Mouse (Mus musculus): Measurements from ENCODE around the gene Hcfc1r1. TPM values are rescaled to one million over a fixed set of nuclear protein-coding genes. Genes with fewer than 3 reads are reported as not detected.

The Hcfc1r1 gene
- polyA plus RNA-seq, 1 experiment from 2014 or later, result 81.0 TPM

- Histone ChIP-seq H3K27me3 (replicated peaks; ENCODE audit: control insufficient read depth, insufficient read depth, low read length) (no peaks in the 10 kb centered on the region), H3K9me3 (ENCODE audit: control insufficient read depth, low read length) (no peaks in the 10 kb centered on the region), H3K4me3 (ENCODE audit: low read length) (no peak overlapping the region), H3K9ac (ENCODE audit: low read depth, low read length) (no peak overlapping the region), H3K4me1 (ENCODE audit: control insufficient read depth, insufficient read depth, low read length) (peaks cover 29% of the 10 kb centered on the region), H3K4me2 (ENCODE audit: low read depth, low read length) (no peak overlapping the region), H3K27ac (ENCODE audit: low read length) (no peak overlapping the region), H3K36me3 (ENCODE audit: control insufficient read depth, insufficient read depth, low read length) (peaks cover 14% of the 10 kb centered on the region)
- WGBS, result 93% methylated on average over 3 of the region's 3 CpGs
- ATAC-seq, result no peak
Measured at GRCm38 (mm10) chr17:23671519-23671918, 1.9 kb upstream of the Hcfc1r1 start.

GRCm38 (mm10) chr17:23672761-23673160 is 635 bp upstream of the Hcfc1r1 start:
- peak overlapping the region; percentile 97 for H3K4me2 ChIP-seq (ENCODE audit: low read depth, low read length)
- H3K27ac ChIP-seq (ENCODE audit: low read length), result no peak overlapping the region
- H3K9ac ChIP-seq (ENCODE audit: low read depth, low read length), result peak overlapping the region; percentile 81; the same call in 1 of the 2 replicates
- peak overlapping the region; percentile 81 for H3K4me3 ChIP-seq (ENCODE audit: low read length)
- H3K27me3 ChIP-seq (replicated peaks; ENCODE audit: control insufficient read depth, insufficient read depth, low read length), result no peaks in the 10 kb centered on the region
- peaks cover 35% of the 10 kb centered on the region for H3K4me1 ChIP-seq (ENCODE audit: control insufficient read depth, insufficient read depth, low read length)
- ATAC-seq, result no peak
- peaks cover 14% of the 10 kb centered on the region for H3K36me3 ChIP-seq (ENCODE audit: control insufficient read depth, insufficient read depth, low read length)
- no peaks in the 10 kb centered on the region for H3K9me3 ChIP-seq (ENCODE audit: control insufficient read depth, low read length)
- 45% methylated on average over 3 of the region's 3 CpGs for WGBS

GRCm38 (mm10) chr17:23674271-23674952 is 1.0 kb downstream of the Hcfc1r1 start:
- peak overlapping the region; percentile 81 for H3K9ac ChIP-seq (ENCODE audit: low read depth, low read length)
- peak overlapping the region; percentile 81 for H3K4me3 ChIP-seq (ENCODE audit: low read length)
- H3K36me3 ChIP-seq (ENCODE audit: control insufficient read depth, insufficient read depth, low read length), result peaks cover 8% of the 10 kb centered on the region
- H3K4me2 ChIP-seq (ENCODE audit: low read depth, low read length), result peak overlapping the region; percentile 97
- H3K27me3 ChIP-seq (replicated peaks; ENCODE audit: control insufficient read depth, insufficient read depth, low read length), result peaks cover 8% of the 10 kb centered on the region; the same call in 1 of the 2 replicates
- no peak for ATAC-seq
- peak overlapping the region; percentile 63; the same call in 1 of the 2 replicates for H3K27ac ChIP-seq (ENCODE audit: low read length)
- WGBS, result 38% methylated on average over 9 of the region's 9 CpGs
- H3K4me1 ChIP-seq (ENCODE audit: control insufficient read depth, insufficient read depth, low read length), result peaks cover 35% of the 10 kb centered on the region
- no peaks in the 10 kb centered on the region for H3K9me3 ChIP-seq (ENCODE audit: control insufficient read depth, low read length)

GRCm38 (mm10) chr17:23675127-23675526 is 1.7 kb downstream of the Hcfc1r1 start:
- peaks cover 14% of the 10 kb centered on the region; the same call in 1 of the 2 replicates for H3K27me3 ChIP-seq (replicated peaks; ENCODE audit: control insufficient read depth, insufficient read depth, low read length)
- peaks cover 35% of the 10 kb centered on the region for H3K4me1 ChIP-seq (ENCODE audit: control insufficient read depth, insufficient read depth, low read length)
- WGBS, result 32% methylated on average over 5 of the region's 5 CpGs
- H3K27ac ChIP-seq (ENCODE audit: low read length), result peak overlapping the region; percentile 46
- H3K4me2 ChIP-seq (ENCODE audit: low read depth, low read length), result peak overlapping the region; percentile 97; the same call in 1 of the 2 replicates
- no peak for ATAC-seq
- H3K9ac ChIP-seq (ENCODE audit: low read depth, low read length), result peak overlapping the region; percentile 71
- H3K9me3 ChIP-seq (ENCODE audit: control insufficient read depth, low read length), result no peaks in the 10 kb centered on the region
- peaks cover 2% of the 10 kb centered on the region for H3K36me3 ChIP-seq (ENCODE audit: control insufficient read depth, insufficient read depth, low read length)
- H3K4me3 ChIP-seq (ENCODE audit: low read length), result no peak overlapping the region

GRCm38 (mm10) chr17:23675564-23676281 is 2.3 kb downstream of the Hcfc1r1 start:
- no peaks in the 10 kb centered on the region for H3K9me3 ChIP-seq (ENCODE audit: control insufficient read depth, low read length)
- H3K4me3 ChIP-seq (ENCODE audit: low read length), result peak overlapping the region; percentile 69
- 11% methylated on average over 15 of the region's 15 CpGs for WGBS
- no peak; the same call in 1 of the 2 replicates for ATAC-seq
- H3K27me3 ChIP-seq (replicated peaks; ENCODE audit: control insufficient read depth, insufficient read depth, low read length), result peaks cover 17% of the 10 kb centered on the region; the same call in 1 of the 2 replicates
- H3K4me2 ChIP-seq (ENCODE audit: low read depth, low read length), result peak overlapping the region; percentile 97
- peak overlapping the region; percentile 46 for H3K27ac ChIP-seq (ENCODE audit: low read length)
- H3K9ac ChIP-seq (ENCODE audit: low read depth, low read length), result peak overlapping the region; percentile 71
- H3K4me1 ChIP-seq (ENCODE audit: control insufficient read depth, insufficient read depth, low read length), result peaks cover 35% of the 10 kb centered on the region
- no peaks in the 10 kb centered on the region for H3K36me3 ChIP-seq (ENCODE audit: control insufficient read depth, insufficient read depth, low read length)

- peak overlapping the region; percentile 71 for H3K9ac ChIP-seq (ENCODE audit: low read depth, low read length)
- ATAC-seq, result no peak
- peak overlapping the region; percentile 97 for H3K4me2 ChIP-seq (ENCODE audit: low read depth, low read length)
- no peaks in the 10 kb centered on the region for H3K9me3 ChIP-seq (ENCODE audit: control insufficient read depth, low read length)
- peak overlapping the region; percentile 71 for H3K27ac ChIP-seq (ENCODE audit: low read length)
- peaks cover 40% of the 10 kb centered on the region for H3K4me1 ChIP-seq (ENCODE audit: control insufficient read depth, insufficient read depth, low read length)
- peaks cover 22% of the 10 kb centered on the region; the same call in 1 of the 2 replicates for H3K27me3 ChIP-seq (replicated peaks; ENCODE audit: control insufficient read depth, insufficient read depth, low read length)
- H3K36me3 ChIP-seq (ENCODE audit: control insufficient read depth, insufficient read depth, low read length), result no peaks in the 10 kb centered on the region
- 2% methylated on average over 37 of the region's 37 CpGs for WGBS
- H3K4me3 ChIP-seq (ENCODE audit: low read length), result peak overlapping the region; percentile 69
Measured at GRCm38 (mm10) chr17:23676473-23677031, 3.2 kb downstream of the Hcfc1r1 start.

GRCm38 (mm10) chr17:23677236-23677679 is 3.9 kb downstream of the Hcfc1r1 start, which contains the start of gene Tnfrsf12a:
Gene Tnfrsf12a, minus strand, starts transcription at chr17:23677468.
- WGBS, result under 1% methylated on average over 34 of the region's 34 CpGs
- peak; percentile 44 for ATAC-seq
- peak within 1 kb of the TSS; percentile 97 for H3K4me2 ChIP-seq (ENCODE audit: low read depth, low read length)
- H3K4me3 ChIP-seq (ENCODE audit: low read length), result peak within 1 kb of the TSS; percentile 69
- H3K36me3 ChIP-seq (ENCODE audit: control insufficient read depth, insufficient read depth, low read length), result no peaks in the 10 kb centered on the region
- peaks cover 22% of the 10 kb centered on the region; the same call in 1 of the 2 replicates for H3K27me3 ChIP-seq (replicated peaks; ENCODE audit: control insufficient read depth, insufficient read depth, low read length)
- peak within 1 kb of the TSS; percentile 71 for H3K9ac ChIP-seq (ENCODE audit: low read depth, low read length)
- peak within 1 kb of the TSS; percentile 71 for H3K27ac ChIP-seq (ENCODE audit: low read length)
- H3K4me1 ChIP-seq (ENCODE audit: control insufficient read depth, insufficient read depth, low read length), result peaks cover 45% of the 10 kb centered on the region
- H3K9me3 ChIP-seq (ENCODE audit: control insufficient read depth, low read length), result no peaks in the 10 kb centered on the region

GRCm38 (mm10) chr17:23679127-23679835 is 5.9 kb downstream of the Hcfc1r1 start, which contains the start of gene Cldn6:
Gene Cldn6, plus strand, starts transcription at chr17:23679249.
- Histone ChIP-seq H3K9ac (ENCODE audit: low read depth, low read length) (peak within 1 kb of the TSS; percentile 55), H3K27me3 (replicated peaks; ENCODE audit: control insufficient read depth, insufficient read depth, low read length) (peaks cover 30% of the 10 kb centered on the region; the same call in 1 of the 2 replicates), H3K36me3 (ENCODE audit: control insufficient read depth, insufficient read depth, low read length) (no peaks in the 10 kb centered on the region), H3K9me3 (ENCODE audit: control insufficient read depth, low read length) (no peaks in the 10 kb centered on the region), H3K27ac (ENCODE audit: low read length) (no peak within 1 kb of the TSS), H3K4me3 (ENCODE audit: low read length) (peak within 1 kb of the TSS; percentile 32), H3K4me2 (ENCODE audit: low read depth, low read length) (peak within 1 kb of the TSS; percentile 52), H3K4me1 (ENCODE audit: control insufficient read depth, insufficient read depth, low read length) (peaks cover 53% of the 10 kb centered on the region)
- 3% methylated on average over 38 of the region's 38 CpGs for WGBS
- ATAC-seq, result no peak

All from intestine, embryonic 16.5 days (tissue).